Mouse (Mus musculus): ENCODE results near the gene Rep15. TPM values are rescaled to one million over a fixed set of nuclear protein-coding genes. Genes with fewer than 3 reads are reported as not detected.

Gene Rep15
- polyA plus RNA-seq, 1 experiment, result 0.69 TPM

GRCm38 (mm10) chr6:147064944-147065261 is 32.5 kb downstream of the Rep15 start:
- 57% methylated on average over 6 of the region's 6 CpGs for WGBS
- DNase-seq, result no peak
- Histone ChIP-seq H3K4me1 (ENCODE audit: control insufficient read depth, insufficient read depth, low read length) (no peaks in the 10 kb centered on the region), H3K4me3 (replicated peaks; ENCODE audit: insufficient read depth, low read depth, low read length) (no peak overlapping the region), H3K27me3 (ENCODE audit: control insufficient read depth, insufficient read depth, low read length) (no peaks in the 10 kb centered on the region), H3K27ac (ENCODE audit: insufficient read depth, low read length) (no peak overlapping the region)
- TF ChIP-seq CTCF (IDR thresholded peaks at IDR 0.05; ENCODE audit: borderline replicate concordance, insufficient read depth, low read depth, low read length), result no peak
- no peak for TF ChIP-seq POLR2A (IDR thresholded peaks at IDR 0.05; ENCODE audit: borderline replicate concordance, insufficient read depth, low read length)

DNA sequence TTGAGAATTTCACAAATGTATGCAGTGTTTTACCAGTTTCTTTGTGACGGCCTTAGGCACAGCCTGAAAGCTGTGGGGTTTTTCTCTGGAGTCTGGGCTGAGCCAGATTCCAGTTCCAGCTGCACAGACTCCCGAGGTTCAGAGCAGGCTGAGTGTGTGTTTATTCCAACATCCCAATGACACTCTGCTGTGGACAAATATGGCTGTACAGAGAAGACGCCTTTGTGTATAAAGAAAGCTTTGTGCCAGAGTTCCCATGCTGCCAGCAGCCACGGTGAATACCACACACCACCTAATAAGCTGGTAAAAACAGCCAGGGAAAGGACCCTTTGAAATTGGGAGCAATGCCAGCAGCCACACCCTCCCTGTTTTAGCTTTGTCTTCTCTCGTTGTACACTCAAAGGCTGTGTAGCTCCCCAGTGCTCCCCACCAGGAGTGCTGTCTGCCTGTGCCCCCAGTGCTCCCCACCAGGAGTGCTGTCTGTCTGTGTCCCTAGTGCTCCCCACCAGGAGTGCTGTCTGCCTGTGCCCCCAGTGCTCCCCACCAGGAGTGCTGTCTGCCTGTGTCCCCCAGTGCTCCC is 43.5 kb downstream of the Rep15 start:
- Histone ChIP-seq H3K27me3 (ENCODE audit: control insufficient read depth, insufficient read depth, low read length) (no peaks in the 10 kb centered on the region), H3K4me3 (replicated peaks; ENCODE audit: insufficient read depth, low read depth, low read length) (no peak overlapping the region), H3K4me1 (ENCODE audit: control insufficient read depth, insufficient read depth, low read length) (no peaks in the 10 kb centered on the region; the same call in 1 of the 2 replicates), H3K27ac (ENCODE audit: insufficient read depth, low read length) (no peak overlapping the region)
- no peak for TF ChIP-seq POLR2A (IDR thresholded peaks at IDR 0.05; ENCODE audit: borderline replicate concordance, insufficient read depth, low read length)
- 19% methylated on average over 5 of the region's 5 CpGs for WGBS
- DNase-seq, result no peak

DNA sequence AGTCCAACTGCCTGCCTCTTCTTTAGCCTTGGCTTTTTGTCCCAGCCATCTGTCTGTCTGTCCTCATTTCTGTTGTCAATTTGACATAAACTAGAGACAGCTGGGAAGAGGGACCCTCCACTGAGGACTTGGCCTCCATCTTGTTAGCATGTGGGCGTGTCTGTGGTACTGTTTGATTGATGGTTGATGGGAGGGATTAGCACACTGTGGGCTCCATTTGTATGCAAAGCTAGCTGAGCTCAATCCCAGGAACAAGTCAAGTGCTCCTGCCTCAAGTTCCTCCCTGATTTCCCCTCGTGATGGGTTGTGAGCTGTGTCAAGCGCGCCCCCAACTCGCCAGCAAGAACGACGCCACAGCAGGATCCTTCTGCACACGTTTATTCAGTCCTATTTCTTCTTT is 44.5 kb downstream of the Rep15 start:
- Histone ChIP-seq H3K27ac (ENCODE audit: insufficient read depth, low read length) (no peak overlapping the region), H3K4me3 (replicated peaks; ENCODE audit: insufficient read depth, low read depth, low read length) (no peak overlapping the region), H3K27me3 (ENCODE audit: control insufficient read depth, insufficient read depth, low read length) (no peaks in the 10 kb centered on the region), H3K4me1 (ENCODE audit: control insufficient read depth, insufficient read depth, low read length) (no peaks in the 10 kb centered on the region; the same call in 1 of the 2 replicates)
- no peak for DNase-seq
- TF ChIP-seq CTCF (IDR thresholded peaks at IDR 0.05; ENCODE audit: borderline replicate concordance, insufficient read depth, low read depth, low read length), result no peak
- TF ChIP-seq POLR2A (IDR thresholded peaks at IDR 0.05; ENCODE audit: borderline replicate concordance, insufficient read depth, low read length), result no peak
- 87% methylated on average over 8 of the region's 8 CpGs for WGBS

GRCm38 (mm10) chr6:147079919-147080318 is 47.5 kb downstream of the Rep15 start:
- Histone ChIP-seq H3K4me1 (ENCODE audit: control insufficient read depth, insufficient read depth, low read length) (no peaks in the 10 kb centered on the region; the same call in 1 of the 2 replicates), H3K4me3 (replicated peaks; ENCODE audit: insufficient read depth, low read depth, low read length) (no peak overlapping the region), H3K27me3 (ENCODE audit: control insufficient read depth, insufficient read depth, low read length) (no peaks in the 10 kb centered on the region), H3K27ac (ENCODE audit: insufficient read depth, low read length) (no peak overlapping the region)
- WGBS, result 93% methylated on average over 10 of the region's 10 CpGs
- no peak for DNase-seq
- TF ChIP-seq CTCF (IDR thresholded peaks at IDR 0.05; ENCODE audit: borderline replicate concordance, insufficient read depth, low read depth, low read length) (no peak), POLR2A (IDR thresholded peaks at IDR 0.05; ENCODE audit: borderline replicate concordance, insufficient read depth, low read length) (no peak)

Other genes starting within 250 kb of the Rep15 start
- gene Arntl2, start 236.5 kb upstream of the Rep15 start, polyA plus RNA-seq (2012; rRNA removed), result 12.2 and 15.0 TPM in 2 replicates
- not detected in 2 replicates for gene Smco2, start 182.5 kb upstream of the Rep15 start, polyA plus RNA-seq (2012; rRNA removed)
- gene Ppfibp1, start 144.1 kb upstream of the Rep15 start, polyA plus RNA-seq (2012; rRNA removed), result 8.7 and 9.4 TPM in 2 replicates
- gene 1700034J05Rik, start 78.2 kb upstream of the Rep15 start, polyA plus RNA-seq (2012; rRNA removed), result not detected in 2 replicates
- 41.7 and 41.9 TPM in 2 replicates for gene Mrps35, start 10.2 kb downstream of the Rep15 start, polyA plus RNA-seq (2012; rRNA removed)
- gene Mansc4, start 54.4 kb downstream of the Rep15 start, polyA plus RNA-seq (2012; rRNA removed), result 0.19 and 0.21 TPM in 2 replicates
- gene Klhl42, start 58.8 kb downstream of the Rep15 start, polyA plus RNA-seq (2012; rRNA removed), result 16.5 and 17.2 TPM in 2 replicates
- 4.0 and 5.6 TPM in 2 replicates for gene Pthlh, start 231.6 kb downstream of the Rep15 start, polyA plus RNA-seq (2012; rRNA removed)